Mouse (Mus musculus): ENCODE results near the gene Osbpl5. TPM values are rescaled to one million over a fixed set of nuclear protein-coding genes. Genes with fewer than 3 reads are reported as not detected.

Osbpl5 gene
- polyA plus RNA-seq, 1 experiment from 2014 or later: 31.2 TPM

- no peaks in the 10 kb centered on the region for H3K36me3 ChIP-seq
- no peak overlapping the region for H3K4me3 ChIP-seq
- H3K4me2 ChIP-seq: no peak overlapping the region
- H3K9ac ChIP-seq: no peak overlapping the region
- no peak overlapping the region for H3K27ac ChIP-seq
- no peaks in the 10 kb centered on the region for H3K9me3 ChIP-seq (replicated peaks)
- ATAC-seq (replicated peaks; ENCODE audit: insufficient number of reproducible peaks, insufficient read depth, low FRiP score, low read depth): no peak
- 77% methylated on average over 4 of the region's 4 CpGs for WGBS
- H3K27me3 ChIP-seq: no peaks in the 10 kb centered on the region
- H3K4me1 ChIP-seq (replicated peaks): peaks cover 35% of the 10 kb centered on the region
Measured at GRCm38 (mm10) chr7:143726396-143726795, 30.4 kb downstream of the Osbpl5 start.

GRCm38 (mm10) chr7:143723841-143724240 lies 32.9 kb downstream of the Osbpl5 start:
- ATAC-seq (replicated peaks; ENCODE audit: insufficient number of reproducible peaks, insufficient read depth, low FRiP score, low read depth): no peak
- Histone ChIP-seq H3K27me3 (no peaks in the 10 kb centered on the region), H3K4me2 (no peak overlapping the region), H3K4me1 (replicated peaks) (peaks cover 19% of the 10 kb centered on the region), H3K36me3 (no peaks in the 10 kb centered on the region), H3K9me3 (replicated peaks) (no peaks in the 10 kb centered on the region), H3K4me3 (no peak overlapping the region), H3K9ac (no peak overlapping the region), H3K27ac (no peak overlapping the region)
- 77% methylated on average over 4 of the region's 4 CpGs for WGBS

- no peaks in the 10 kb centered on the region for H3K27me3 ChIP-seq
- H3K4me3 ChIP-seq: no peak overlapping the region
- no peaks in the 10 kb centered on the region for H3K36me3 ChIP-seq
- peaks cover 20% of the 10 kb centered on the region for H3K4me1 ChIP-seq (replicated peaks)
- 80% methylated on average over 5 of the region's 5 CpGs for WGBS
- no peak overlapping the region for H3K27ac ChIP-seq
- H3K9me3 ChIP-seq (replicated peaks): no peaks in the 10 kb centered on the region
- H3K4me2 ChIP-seq: no peak overlapping the region
- no peak overlapping the region for H3K9ac ChIP-seq
- ATAC-seq (replicated peaks; ENCODE audit: insufficient number of reproducible peaks, insufficient read depth, low FRiP score, low read depth): no peak
Measured at GRCm38 (mm10) chr7:143722646-143723045, 34.1 kb downstream of the Osbpl5 start.

GRCm38 (mm10) chr7:143717811-143718210 lies 39.0 kb downstream of the Osbpl5 start:
- H3K27me3 ChIP-seq: no peaks in the 10 kb centered on the region
- peaks cover 20% of the 10 kb centered on the region for H3K36me3 ChIP-seq
- H3K4me2 ChIP-seq: peak overlapping the region; percentile 16; the same call in 1 of the 2 replicates
- no peaks in the 10 kb centered on the region for H3K9me3 ChIP-seq (replicated peaks)
- 50% methylated on average over 1 of the region's 1 CpGs for WGBS
- no peak overlapping the region for H3K9ac ChIP-seq
- peaks cover 49% of the 10 kb centered on the region for H3K4me1 ChIP-seq (replicated peaks)
- ATAC-seq (replicated peaks; ENCODE audit: insufficient number of reproducible peaks, insufficient read depth, low FRiP score, low read depth): peak; percentile 56; the same call in 1 of the 2 replicates
- H3K27ac ChIP-seq: peak overlapping the region; percentile 73
- H3K4me3 ChIP-seq: no peak overlapping the region

- peak overlapping the region; percentile 6; the same call in 1 of the 2 replicates for H3K4me2 ChIP-seq
- peaks cover 38% of the 10 kb centered on the region for H3K36me3 ChIP-seq
- no peak overlapping the region for H3K4me3 ChIP-seq
- ATAC-seq (replicated peaks; ENCODE audit: insufficient number of reproducible peaks, insufficient read depth, low FRiP score, low read depth): no peak
- peaks cover 56% of the 10 kb centered on the region for H3K4me1 ChIP-seq (replicated peaks)
- no peaks in the 10 kb centered on the region for H3K27me3 ChIP-seq
- H3K27ac ChIP-seq: peak overlapping the region; percentile 35; the same call in 1 of the 2 replicates
- no peaks in the 10 kb centered on the region for H3K9me3 ChIP-seq (replicated peaks)
- no peak overlapping the region for H3K9ac ChIP-seq
- 75% methylated on average over 4 of the region's 4 CpGs for WGBS
Measured at GRCm38 (mm10) chr7:143713421-143713820, 43.4 kb downstream of the Osbpl5 start.

GRCm38 (mm10) chr7:143712771-143713348 lies 43.9 kb downstream of the Osbpl5 start:
- Histone ChIP-seq H3K4me2 (peak overlapping the region; percentile 6; the same call in 1 of the 2 replicates), H3K9me3 (replicated peaks) (no peaks in the 10 kb centered on the region), H3K4me3 (no peak overlapping the region), H3K27me3 (no peaks in the 10 kb centered on the region), H3K4me1 (replicated peaks) (peaks cover 51% of the 10 kb centered on the region), H3K27ac (peak overlapping the region; percentile 35; the same call in 1 of the 2 replicates), H3K36me3 (peaks cover 38% of the 10 kb centered on the region), H3K9ac (0 out of 2 replicates have a peak overlapping the region, but pooled peaks have one; percentile 11)
- 70% methylated on average over 8 of the region's 8 CpGs for WGBS
- no peak for ATAC-seq (replicated peaks; ENCODE audit: insufficient number of reproducible peaks, insufficient read depth, low FRiP score, low read depth)

GRCm38 (mm10) chr7:143712023-143712422 lies 44.8 kb downstream of the Osbpl5 start:
- H3K9ac ChIP-seq: no peak overlapping the region
- H3K9me3 ChIP-seq (replicated peaks): no peaks in the 10 kb centered on the region
- H3K4me2 ChIP-seq: no peak overlapping the region
- H3K27me3 ChIP-seq: no peaks in the 10 kb centered on the region
- ATAC-seq (replicated peaks; ENCODE audit: insufficient number of reproducible peaks, insufficient read depth, low FRiP score, low read depth): no peak
- H3K27ac ChIP-seq: peak overlapping the region; percentile 10; the same call in 1 of the 2 replicates
- peaks cover 42% of the 10 kb centered on the region for H3K36me3 ChIP-seq
- H3K4me3 ChIP-seq: no peak overlapping the region
- H3K4me1 ChIP-seq (replicated peaks): peaks cover 43% of the 10 kb centered on the region
- WGBS: 48% methylated on average over 4 of the region's 4 CpGs

GRCm38 (mm10) chr7:143711381-143711780 lies 45.4 kb downstream of the Osbpl5 start:
- no peak for ATAC-seq (replicated peaks; ENCODE audit: insufficient number of reproducible peaks, insufficient read depth, low FRiP score, low read depth)
- no peaks in the 10 kb centered on the region for H3K27me3 ChIP-seq
- H3K36me3 ChIP-seq: peaks cover 42% of the 10 kb centered on the region
- no peak overlapping the region for H3K27ac ChIP-seq
- WGBS: 75% methylated on average over 7 of the region's 7 CpGs
- no peak overlapping the region for H3K4me2 ChIP-seq
- no peak overlapping the region for H3K4me3 ChIP-seq
- no peaks in the 10 kb centered on the region for H3K9me3 ChIP-seq (replicated peaks)
- peaks cover 37% of the 10 kb centered on the region for H3K4me1 ChIP-seq (replicated peaks)
- H3K9ac ChIP-seq: no peak overlapping the region

- ATAC-seq (replicated peaks; ENCODE audit: insufficient number of reproducible peaks, insufficient read depth, low FRiP score, low read depth): no peak
- Histone ChIP-seq H3K4me1 (replicated peaks) (peaks cover 21% of the 10 kb centered on the region), H3K4me3 (no peak overlapping the region), H3K27me3 (no peaks in the 10 kb centered on the region), H3K4me2 (no peak overlapping the region), H3K27ac (no peak overlapping the region), H3K9ac (no peak overlapping the region), H3K36me3 (peaks cover 48% of the 10 kb centered on the region), H3K9me3 (replicated peaks) (no peaks in the 10 kb centered on the region)
- WGBS: 86% methylated on average over 7 of the region's 7 CpGs
Measured at GRCm38 (mm10) chr7:143709395-143709794, 47.4 kb downstream of the Osbpl5 start.

GRCm38 (mm10) chr7:143706697-143707438 lies 49.9 kb downstream of the Osbpl5 start:
- Histone ChIP-seq H3K9me3 (replicated peaks) (no peaks in the 10 kb centered on the region), H3K36me3 (peaks cover 59% of the 10 kb centered on the region), H3K4me2 (no peak overlapping the region), H3K27ac (no peak overlapping the region), H3K27me3 (no peaks in the 10 kb centered on the region), H3K4me1 (replicated peaks) (peaks cover 2% of the 10 kb centered on the region), H3K4me3 (no peak overlapping the region), H3K9ac (no peak overlapping the region)
- ATAC-seq (replicated peaks; ENCODE audit: insufficient number of reproducible peaks, insufficient read depth, low FRiP score, low read depth): peak; percentile 41
- WGBS: 35% methylated on average over 7 of the region's 7 CpGs

- H3K4me1 ChIP-seq (replicated peaks): no peaks in the 10 kb centered on the region
- no peaks in the 10 kb centered on the region for H3K27me3 ChIP-seq
- H3K4me3 ChIP-seq: no peak overlapping the region
- peaks cover 75% of the 10 kb centered on the region for H3K36me3 ChIP-seq
- WGBS: 60% methylated on average over 2 of the region's 2 CpGs
- no peak overlapping the region for H3K4me2 ChIP-seq
- H3K9ac ChIP-seq: no peak overlapping the region
- no peaks in the 10 kb centered on the region for H3K9me3 ChIP-seq (replicated peaks)
- ATAC-seq (replicated peaks; ENCODE audit: insufficient number of reproducible peaks, insufficient read depth, low FRiP score, low read depth): no peak
- no peak overlapping the region for H3K27ac ChIP-seq
Measured at GRCm38 (mm10) chr7:143696140-143696539, 60.6 kb downstream of the Osbpl5 start.
